Mouse (Mus musculus): ENCODE measurements at regions not wholly inside any gene's neighbourhood (a gene's known extent, or its start where the extent isn't known, plus 50 kb on each side); places are given as distances from the start of the nearest gene placed in this dataset.

- no peak for TF ChIP-seq CTCF (IDR thresholded peaks at IDR 0.05; ENCODE audit: low read depth, low read length)
- TF ChIP-seq POLR2AphosphoS5 (IDR thresholded peaks at IDR 0.05; ENCODE audit: insufficient replicate concordance, low read depth, low read length) = no peak
- no peak for TF ChIP-seq TAL1 (conservative IDR thresholded peaks at IDR 0.05; ENCODE audit: low read depth, low read length)
These were observed 173.8 kb downstream of the Slc30a10 start for GRCm38 (mm10) chr1:185628401-185628800.

Measured in G1E (cell line).